Mouse (Mus musculus) C2C12 (cell line): ENCODE data around the gene Grik3.

Source experiments
- CTCF ChIP-seq: IDR thresholded peaks from one replicate; pipeline ENCODE4 v1.5.1; 2011; ENCODE audit not compliant: control insufficient read depth, insufficient read depth, insufficient read length
- MAX ChIP-seq: IDR thresholded peaks from one replicate; pipeline ENCODE4 v1.6.1; 2011; ENCODE audit warnings: mild to moderate bottlenecking, control low read depth
- MYOD1 ChIP-seq: IDR thresholded peaks from one replicate; pipeline ENCODE4 v1.6.1; 2011; ENCODE audit warnings: low read depth; ENCODE audit not compliant: control insufficient read depth, insufficient read length
- MYOG ChIP-seq: IDR thresholded peaks from one replicate; pipeline ENCODE4 v1.6.1; 2011; ENCODE audit not compliant: control insufficient read depth, insufficient read length; ENCODE audit errors: extremely low read depth
- USF1 ChIP-seq: IDR thresholded peaks from one replicate; pipeline ENCODE4 v1.6.1; 2011; ENCODE audit warnings: low read depth, mild to moderate bottlenecking, control low read depth, moderate library complexity

GRCm38 (mm10) chr4:125756393-125756792, 265.9 kb downstream of the Grik3 start:
- no peak for TF ChIP-seq CTCF
- TF ChIP-seq MYOG = no peak
- TF ChIP-seq MAX = no peak
- no peak for TF ChIP-seq MYOD1
- TF ChIP-seq USF1 = no peak
